Mouse (Mus musculus): ENCODE results near the gene Olfr659. TPM values are rescaled to one million over a fixed set of nuclear protein-coding genes. Genes with fewer than 3 reads are reported as not detected.

The Olfr659 gene
- polyA plus RNA-seq (2015; fragmentation: Nextera tagmentation; extraction: Ambion mirVana): not detected in 2 replicates

DNA sequence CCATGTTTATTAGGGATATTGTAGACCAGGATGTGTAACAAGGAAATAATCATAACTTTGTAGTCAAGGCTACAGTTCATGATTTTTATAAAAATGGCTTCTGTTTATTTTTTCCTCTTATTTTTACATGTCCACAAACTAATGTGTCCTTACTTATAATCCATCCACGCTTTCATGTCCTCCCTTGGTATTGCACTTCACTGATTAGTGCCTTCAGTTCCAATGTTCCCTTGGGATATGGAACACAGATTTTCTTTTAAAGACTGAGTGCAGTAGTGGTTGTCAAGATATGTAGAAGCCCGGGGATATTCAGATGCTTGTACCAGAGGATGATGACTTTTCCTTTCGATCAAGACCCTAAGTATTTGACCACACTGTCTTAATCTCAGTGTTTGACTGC, at the start of gene Olfr659:
Olfr659 (plus strand) TSS at position 301 of the 400 bp plus-strand sequence.

DNA sequence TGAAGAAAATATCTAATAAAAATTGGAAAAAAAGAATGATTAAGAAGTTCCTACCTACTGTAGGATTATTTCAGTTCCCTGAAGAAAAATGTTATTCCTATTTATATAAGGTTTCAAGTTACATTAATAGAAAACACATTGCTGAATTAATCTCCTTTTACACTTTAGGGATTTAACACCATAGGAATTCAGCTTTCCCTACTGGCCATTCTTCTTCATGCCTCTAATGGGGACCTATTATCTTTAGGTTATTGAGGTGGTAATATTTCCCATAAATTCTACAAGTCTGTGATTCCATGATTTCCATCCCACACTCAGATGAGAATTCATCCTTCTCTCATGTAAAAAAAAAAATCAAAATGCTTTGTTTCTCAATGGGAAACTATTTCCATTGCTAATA, 42.1 kb upstream of the Olfr659 start, which contains the start of gene Olfr657:
Olfr657 (plus strand) TSS at position 301 of the 400 bp plus-strand sequence.

DNA sequence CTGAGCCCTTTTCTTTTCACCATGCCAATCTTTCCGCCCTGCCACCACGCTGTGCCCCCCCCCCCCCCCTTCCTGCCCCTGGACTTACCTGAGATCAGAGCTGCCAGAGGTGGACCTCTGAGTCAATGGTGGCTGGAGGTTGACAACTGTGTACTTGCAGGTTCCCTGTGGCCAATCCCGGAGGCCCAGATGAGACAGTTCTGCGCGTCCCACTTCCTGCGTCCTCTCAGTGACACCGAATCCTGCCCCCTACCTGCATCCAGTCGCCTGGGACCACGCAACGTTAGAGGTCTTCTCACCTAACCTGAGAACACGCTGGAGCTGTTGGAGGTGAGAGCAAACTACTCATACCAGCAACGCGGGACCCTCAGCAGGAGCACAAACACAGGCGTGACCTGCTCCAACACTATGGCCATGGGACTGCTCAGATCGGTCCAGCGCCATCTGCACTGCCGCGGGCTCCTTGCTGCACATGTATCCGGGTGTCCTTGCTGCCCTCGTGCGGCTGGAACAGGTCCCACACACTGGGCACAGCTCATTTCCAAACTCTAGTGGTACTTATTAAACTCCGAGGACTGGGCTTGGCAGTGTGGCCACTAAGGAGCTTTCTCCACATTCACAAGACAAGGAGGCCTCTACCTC, 19.6 kb upstream of the Olfr659 start, which contains the start of gene Olfr658:
Olfr658 (minus strand) TSS at position 465 of the 642 bp plus-strand sequence.

DNA sequence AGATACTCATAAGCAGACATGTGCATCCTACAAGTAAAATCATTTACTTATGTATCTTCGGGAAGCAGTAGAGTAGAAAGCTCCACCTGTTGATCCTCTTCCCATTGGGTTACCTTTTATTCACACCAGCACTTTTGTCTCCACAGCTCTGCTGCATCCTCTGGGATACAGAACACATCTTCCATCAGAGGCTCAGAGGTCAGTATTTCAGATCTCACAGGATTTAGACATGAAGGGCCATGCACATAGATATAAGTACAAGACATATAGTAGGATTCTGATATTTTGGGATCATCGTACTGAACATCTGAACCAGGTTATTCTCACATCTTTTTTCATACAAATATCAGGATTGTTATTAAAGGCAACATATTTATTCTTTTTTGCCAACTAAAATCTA, 19.6 kb downstream of the Olfr659 start, which contains the start of gene Olfr661:
Olfr661 (plus strand) TSS at position 301 of the 400 bp plus-strand sequence.

Other genes starting within 250 kb of the Olfr659 start
- gene Trim30a, start 201.6 kb upstream of the Olfr659 start, polyA plus RNA-seq (2015; fragmentation: Nextera tagmentation; extraction: Ambion mirVana): 2.1 and 3.0 TPM in 2 replicates
- gene Trim30d, start 158.9 kb upstream of the Olfr659 start, polyA plus RNA-seq (2015; fragmentation: Nextera tagmentation; extraction: Ambion mirVana): 2.0 and 2.2 TPM in 2 replicates
- not detected in 2 replicates for gene Olfr651, start 116.6 kb upstream of the Olfr659 start, polyA plus RNA-seq (2015; fragmentation: Nextera tagmentation; extraction: Ambion mirVana)
- not detected in 2 replicates for gene Olfr652, start 105.9 kb upstream of the Olfr659 start, polyA plus RNA-seq (2015; fragmentation: Nextera tagmentation; extraction: Ambion mirVana)
- not detected in 2 replicates for gene Olfr653, start 89.4 kb upstream of the Olfr659 start, polyA plus RNA-seq (2015; fragmentation: Nextera tagmentation; extraction: Ambion mirVana)
- gene Olfr654, start 79.7 kb upstream of the Olfr659 start, polyA plus RNA-seq (2015; fragmentation: Nextera tagmentation; extraction: Ambion mirVana): not detected in 2 replicates
- gene Olfr655, start 65.0 kb upstream of the Olfr659 start, polyA plus RNA-seq (2015; fragmentation: Nextera tagmentation; extraction: Ambion mirVana): not detected in 2 replicates
- not detected in 2 replicates for gene Olfr656, start 52.8 kb upstream of the Olfr659 start, polyA plus RNA-seq (2015; fragmentation: Nextera tagmentation; extraction: Ambion mirVana)
- not detected in 2 replicates for gene Olfr657, start 42.0 kb upstream of the Olfr659 start, polyA plus RNA-seq (2015; fragmentation: Nextera tagmentation; extraction: Ambion mirVana)
- not detected in 2 replicates for gene Olfr658, start 19.4 kb upstream of the Olfr659 start, polyA plus RNA-seq (2015; fragmentation: Nextera tagmentation; extraction: Ambion mirVana)
- not detected in 2 replicates for gene Olfr661, start 19.7 kb downstream of the Olfr659 start, polyA plus RNA-seq (2015; fragmentation: Nextera tagmentation; extraction: Ambion mirVana)
- not detected in 2 replicates for gene Usp17le, start 110.7 kb downstream of the Olfr659 start, polyA plus RNA-seq (2015; fragmentation: Nextera tagmentation; extraction: Ambion mirVana)
- gene Usp17lb, start 175.8 kb downstream of the Olfr659 start, polyA plus RNA-seq (2015; fragmentation: Nextera tagmentation; extraction: Ambion mirVana): not detected in 2 replicates
- gene Usp17la, start 190.3 kb downstream of the Olfr659 start, polyA plus RNA-seq (2015; fragmentation: Nextera tagmentation; extraction: Ambion mirVana): not detected in 2 replicates
- gene Olfr665, start 211.3 kb downstream of the Olfr659 start, polyA plus RNA-seq (2015; fragmentation: Nextera tagmentation; extraction: Ambion mirVana): not detected in 2 replicates
- gene Olfr666, start 229.2 kb downstream of the Olfr659 start, polyA plus RNA-seq (2015; fragmentation: Nextera tagmentation; extraction: Ambion mirVana): not detected in 2 replicates